Mouse (Mus musculus) lung, postnatal 4 days (tissue): ENCODE measurements around the gene Drd4.

Experiments used
- DNase-seq, 2 experiments: peaks; one replicate each; pipeline ENCODE4 v3.0.0; 2021

The Drd4 gene

DNA sequence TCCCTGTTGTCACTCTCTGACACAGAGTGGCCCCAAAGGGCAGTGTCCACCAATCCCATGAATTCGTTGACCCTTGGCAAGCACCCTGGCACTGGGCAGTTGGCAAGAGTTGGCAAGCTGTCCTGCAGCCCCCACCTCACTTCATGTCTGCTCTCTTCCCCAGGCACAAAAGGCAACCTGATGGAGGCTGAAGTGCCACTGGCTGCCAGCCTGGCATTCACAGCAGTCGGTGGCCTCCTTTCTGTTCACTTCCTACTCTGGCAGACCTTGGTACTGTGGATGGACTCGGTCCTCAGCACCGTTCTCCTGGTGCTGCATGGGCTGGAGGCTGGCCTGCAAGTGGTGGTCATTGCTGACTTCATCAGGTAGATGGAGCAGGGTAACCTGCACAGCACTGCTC, 43.9 kb downstream of the Drd4 start:
- no peak for DNase-seq

DNA sequence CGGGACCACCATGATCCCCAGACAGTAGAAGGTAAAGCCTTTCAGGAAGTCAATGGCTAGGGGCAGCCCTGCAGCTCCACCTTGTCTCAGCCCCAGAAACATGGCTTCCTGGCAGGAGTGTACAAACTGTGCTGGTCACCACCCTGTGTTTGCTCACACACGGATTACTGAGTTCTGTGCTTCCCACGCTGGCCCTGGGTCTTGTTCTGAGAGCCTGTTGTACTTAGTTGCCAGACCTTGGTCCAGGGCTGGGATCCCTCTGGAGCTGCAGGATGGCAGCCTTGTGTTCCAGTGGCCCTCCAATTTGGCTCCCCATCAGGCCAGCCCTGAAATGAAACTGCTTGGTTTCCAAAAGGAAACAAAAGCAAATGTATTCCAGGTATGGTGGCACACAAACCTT, 44.5 kb downstream of the Drd4 start:
- DNase-seq: no peak

DNA sequence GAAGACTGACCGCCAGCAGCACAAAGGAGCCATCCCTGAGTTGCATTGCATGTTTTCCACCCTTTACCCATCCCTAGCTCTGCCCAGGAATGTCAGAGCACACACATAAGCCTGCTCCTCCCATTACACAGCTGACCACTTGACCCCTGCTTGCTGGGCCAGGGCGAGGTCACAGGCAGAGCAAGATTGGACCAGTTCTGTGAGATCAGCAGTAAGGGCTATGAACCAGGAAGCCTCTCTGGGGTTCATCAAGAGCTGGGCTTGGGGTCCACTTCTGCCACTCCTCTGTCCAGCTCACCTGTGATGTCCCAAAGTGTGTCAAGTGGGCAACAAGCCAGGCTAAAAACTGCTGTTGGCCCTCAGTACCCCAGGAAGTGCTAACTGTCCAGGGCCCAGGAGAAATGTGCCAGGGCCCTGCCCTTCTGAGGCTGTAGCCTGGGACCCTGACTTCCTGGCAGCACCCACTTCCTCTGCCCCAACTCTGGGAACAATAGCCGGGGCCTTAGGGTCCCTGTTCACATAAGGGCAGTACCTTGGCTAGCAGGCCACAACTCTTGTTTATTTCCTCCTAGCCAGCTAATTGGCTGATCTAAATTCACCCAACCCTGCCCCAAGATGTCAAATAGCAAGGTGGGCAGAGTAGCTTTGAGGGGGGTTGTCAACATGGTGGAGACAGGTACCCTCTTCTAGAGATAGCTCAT, 46.1 kb downstream of the Drd4 start:
- DNase-seq: peak in 1 of 2 experiments; percentile 54

DNA sequence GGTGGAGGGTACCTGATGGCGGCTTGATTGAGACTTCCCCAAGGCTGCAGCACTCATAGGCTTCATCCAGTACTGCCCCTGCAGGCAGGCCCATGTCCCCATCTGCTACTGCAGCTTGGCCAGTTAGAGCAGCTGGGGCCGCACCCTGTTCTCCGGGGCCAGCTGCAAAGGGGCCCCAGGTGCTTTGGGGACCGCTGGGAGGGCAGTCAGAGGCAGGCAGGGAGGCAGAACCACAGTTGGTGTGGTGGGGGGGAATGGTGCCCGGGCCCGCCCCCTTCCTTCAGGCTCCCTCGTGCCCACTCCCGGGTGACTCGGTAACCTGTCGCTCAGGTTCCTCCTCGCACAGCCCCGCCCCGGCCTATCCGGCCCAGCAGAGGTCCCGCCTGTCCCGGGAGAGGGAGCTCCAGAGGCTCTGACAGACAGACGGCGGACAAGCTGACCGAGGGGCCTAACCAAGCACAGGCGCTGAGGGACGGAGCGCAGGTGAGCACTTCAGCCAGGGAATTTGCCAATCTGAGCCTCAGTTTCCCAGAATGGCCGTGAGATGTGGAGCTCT, 46.8 kb downstream of the Drd4 start, which contains the start of gene Eps8l2:
Gene Eps8l2, plus strand, starts transcription at position 305 of the 556 bp plus-strand sequence.
- DNase-seq: peak; percentile 81 to 88

DNA sequence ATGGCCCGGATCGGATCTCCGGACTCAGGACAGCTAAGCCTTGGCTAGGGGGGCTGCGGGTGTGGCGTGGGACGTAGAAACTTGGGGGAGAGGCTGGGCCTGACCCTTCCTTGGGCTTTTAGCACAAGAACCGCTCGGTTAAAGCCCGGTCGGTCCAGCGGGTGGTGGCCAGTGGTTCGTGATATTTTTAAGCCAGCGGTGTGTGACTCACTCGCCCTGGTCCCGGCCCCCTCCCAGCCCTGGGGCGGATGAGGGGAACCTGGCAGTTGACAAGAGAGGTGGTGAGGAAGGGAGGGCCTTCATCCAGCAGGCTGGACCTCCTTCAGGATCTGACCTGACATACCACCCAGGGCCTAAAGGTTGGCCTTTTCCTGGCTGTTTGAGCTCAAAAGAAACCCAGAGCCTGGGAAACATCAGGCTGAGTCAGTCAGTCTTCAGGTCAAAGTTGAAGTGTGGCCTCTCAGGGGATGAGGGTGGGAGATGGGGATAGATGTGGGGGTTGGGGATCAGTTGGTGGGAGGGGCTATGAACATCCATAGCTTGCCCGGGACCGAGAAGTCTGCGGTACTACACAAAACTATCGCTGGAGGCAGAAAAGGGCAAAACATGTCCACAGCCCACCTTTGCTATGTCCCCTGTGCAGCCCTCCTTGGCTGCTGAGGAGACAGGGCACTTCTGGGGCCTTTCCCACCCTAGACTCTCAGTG, 47.6 kb downstream of the Drd4 start:
- no peak for DNase-seq

DNA sequence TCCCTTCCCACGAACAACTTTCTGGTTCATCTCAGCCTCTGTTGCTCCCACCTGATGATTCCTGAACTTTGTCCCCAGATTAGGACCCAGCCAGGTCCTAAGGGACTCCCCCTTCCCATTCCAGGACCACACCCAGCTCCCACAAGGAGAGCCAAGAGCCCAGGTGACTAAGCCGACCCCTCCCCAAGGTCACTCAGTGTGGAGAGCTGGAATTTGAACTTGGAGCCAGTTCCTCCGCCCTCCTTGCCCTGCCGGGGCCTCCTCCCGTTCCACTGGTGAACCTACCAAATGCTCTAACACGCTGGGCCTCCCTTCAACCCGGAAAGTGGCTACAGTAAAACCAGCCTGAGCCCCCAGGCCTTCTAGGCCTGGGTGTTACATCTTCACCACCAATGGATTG, 48.2 kb downstream of the Drd4 start:
- DNase-seq: no peak

DNA sequence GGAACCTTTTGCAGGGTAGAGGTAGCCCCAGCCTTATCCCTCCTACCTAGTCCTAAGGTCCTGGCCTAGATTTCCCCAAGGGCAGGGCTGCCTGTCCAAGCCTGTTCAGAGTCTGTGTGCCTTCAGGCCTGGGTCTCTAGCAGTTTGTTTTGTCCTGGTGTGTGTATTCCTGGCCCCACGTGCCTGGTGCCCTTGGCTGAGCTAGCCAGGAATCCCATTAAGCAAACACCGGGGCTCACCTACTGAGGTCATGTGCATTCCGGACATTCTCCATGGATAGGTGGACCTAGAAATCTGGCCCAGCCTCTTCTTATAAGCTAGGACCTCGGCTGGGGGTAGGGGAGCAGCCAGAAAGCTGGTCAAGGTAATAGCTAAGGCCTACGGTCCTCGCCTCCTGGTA, 48.7 kb downstream of the Drd4 start:
- DNase-seq: peak; percentile 57 to 81

DNA sequence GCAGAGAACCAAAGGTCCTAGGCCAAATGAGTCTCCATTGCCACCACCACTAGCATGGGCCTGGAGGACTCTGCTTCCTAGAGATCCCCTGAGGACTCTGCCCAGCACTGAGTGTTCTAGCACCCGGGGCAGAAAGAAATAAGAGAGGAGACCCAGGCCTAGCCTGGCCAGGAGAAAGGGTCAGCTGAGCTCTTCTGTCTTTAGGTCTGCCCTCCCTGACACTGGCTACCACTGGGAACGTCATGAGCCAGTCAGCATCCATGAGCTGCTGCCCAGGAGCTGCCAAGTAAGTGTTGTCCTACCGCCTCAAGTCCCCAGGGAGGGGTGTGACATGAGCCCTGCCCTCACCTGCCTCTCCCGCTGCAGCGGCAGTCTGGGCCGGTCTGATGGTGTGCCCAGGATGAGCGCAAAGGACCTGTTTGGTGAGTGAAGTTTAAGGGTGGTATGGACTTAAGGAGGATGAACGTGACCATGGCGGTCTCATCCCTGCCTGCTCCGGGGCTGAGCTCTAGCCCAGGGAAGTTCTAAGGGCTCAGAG, 50.0 kb downstream of the Drd4 start:
- DNase-seq: no peak

DNA sequence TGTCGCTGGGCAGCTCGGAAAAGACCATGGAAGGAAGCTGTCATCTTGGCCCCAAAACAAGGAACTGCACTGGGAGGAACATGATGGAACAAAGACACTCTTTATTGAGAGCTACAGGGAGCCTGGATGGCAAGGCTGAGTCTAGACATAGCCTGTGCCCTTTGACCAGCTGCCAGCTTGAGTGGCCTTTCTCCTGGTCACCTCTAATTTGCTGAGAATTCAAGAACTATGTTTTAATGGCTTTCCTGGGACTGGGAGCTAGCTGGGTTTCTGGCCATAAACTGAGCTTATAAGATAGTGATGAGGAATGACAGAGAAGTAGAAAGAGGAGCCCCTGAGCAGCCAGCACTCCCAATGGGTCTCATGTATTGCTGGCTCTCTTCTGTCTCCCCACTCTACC, 51.4 kb downstream of the Drd4 start:
- no peak for DNase-seq

DNA sequence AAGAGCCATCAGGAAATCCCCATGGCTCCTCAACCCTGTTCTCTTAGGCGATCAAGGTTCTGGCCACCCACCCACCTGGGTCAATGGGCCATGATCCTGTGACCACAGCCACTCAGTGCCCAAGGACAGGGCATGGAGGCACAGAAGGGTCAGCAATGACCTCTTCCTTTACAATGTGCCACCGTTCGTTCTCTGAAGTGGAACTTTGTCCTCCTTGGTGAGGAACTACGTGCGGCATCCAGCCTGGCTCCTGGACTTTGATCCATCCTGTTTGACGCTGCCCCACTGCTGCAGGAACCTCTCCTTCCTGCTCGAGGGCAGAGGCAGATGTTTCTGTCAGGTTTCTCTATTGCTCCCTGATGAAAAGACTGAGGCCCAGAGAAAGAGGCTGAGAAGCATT, 51.9 kb downstream of the Drd4 start:
- DNase-seq: no peak

DNA sequence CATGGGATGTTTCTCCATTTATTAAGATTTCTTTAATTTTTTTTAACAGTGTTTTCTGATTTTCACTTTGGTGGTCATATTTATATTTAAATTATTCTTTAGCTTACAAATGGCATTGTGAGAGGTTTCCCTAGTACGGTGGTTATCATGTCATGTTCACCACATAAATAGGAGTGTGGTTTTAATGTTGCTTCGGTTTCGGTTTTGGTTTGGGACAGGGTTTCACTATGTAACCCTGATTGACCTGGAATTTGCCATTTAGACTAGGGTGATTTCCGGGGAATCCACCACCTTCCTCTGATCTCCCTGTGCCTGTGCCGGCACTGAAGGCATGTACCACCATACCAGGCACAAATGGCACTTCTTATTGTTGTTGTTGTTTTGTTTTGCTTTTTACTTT, 53.0 kb downstream of the Drd4 start:
- DNase-seq: no peak
